Mouse (Mus musculus): Measurements from ENCODE around the gene Gpsm1.

DNA sequence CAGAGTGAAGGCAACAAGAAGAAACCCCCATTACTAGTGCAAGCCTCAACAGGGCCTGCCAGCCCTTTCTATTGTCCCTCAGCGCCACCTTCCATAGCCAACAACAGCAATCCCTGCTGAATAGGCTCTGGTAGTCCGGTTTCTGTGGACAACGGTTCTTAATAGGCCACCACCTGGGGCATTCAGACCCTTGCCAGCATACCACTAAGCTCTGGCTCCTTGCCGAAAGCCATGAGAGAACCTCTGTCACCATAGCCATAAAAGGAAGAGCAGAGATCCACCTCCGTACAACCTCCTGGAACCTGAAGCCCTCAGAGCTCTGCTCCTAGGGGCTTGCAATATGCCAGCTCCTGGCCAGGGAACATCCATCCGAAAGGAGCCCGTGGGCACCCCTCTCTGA is 16.0 kb upstream of the Gpsm1 start:
- TF ChIP-seq POLR2A (IDR thresholded peaks at IDR 0.05; ENCODE audit: insufficient read depth, low read depth, low read length) (no peak), CTCF (IDR thresholded peaks at IDR 0.05; ENCODE audit: insufficient read depth, low read depth, low read length) (no peak)
